Mouse (Mus musculus) c-Kit-positive CD71-positive TER-119-positive erythroid progenitor cells, embryonic 14.5 days (primary cell): ENCODE data around the gene Gm49398.

ENCODE experiments used
- DNase-seq: peaks from one replicate; pipeline ENCODE4 v3.0.0-alpha.2; 2013; ENCODE audit warnings: low spot score

Gm49398 gene

DNA sequence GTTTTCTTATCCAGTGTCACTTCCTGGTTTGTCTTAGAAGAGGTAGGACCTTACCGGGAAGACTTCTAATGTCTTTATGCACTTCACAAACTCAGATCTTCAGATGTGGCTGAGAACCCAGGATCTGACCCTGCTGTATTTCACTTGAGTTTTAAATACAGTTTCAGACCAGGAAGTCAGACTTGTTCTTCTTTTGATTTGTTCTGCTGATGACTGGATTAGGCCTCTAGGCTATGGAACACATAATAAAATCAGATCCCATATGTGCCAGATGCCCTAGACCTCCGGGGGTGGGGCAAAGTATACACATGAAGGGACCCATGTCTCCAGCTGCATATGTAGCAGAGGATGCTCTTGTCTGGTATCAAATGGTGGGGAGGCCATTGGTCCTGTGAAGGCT is at the start of gene Gm49398:
Gene Gm49398, minus strand, starts transcription at position 101 of the 400 bp plus-strand sequence.
- DNase-seq = no peak

DNA sequence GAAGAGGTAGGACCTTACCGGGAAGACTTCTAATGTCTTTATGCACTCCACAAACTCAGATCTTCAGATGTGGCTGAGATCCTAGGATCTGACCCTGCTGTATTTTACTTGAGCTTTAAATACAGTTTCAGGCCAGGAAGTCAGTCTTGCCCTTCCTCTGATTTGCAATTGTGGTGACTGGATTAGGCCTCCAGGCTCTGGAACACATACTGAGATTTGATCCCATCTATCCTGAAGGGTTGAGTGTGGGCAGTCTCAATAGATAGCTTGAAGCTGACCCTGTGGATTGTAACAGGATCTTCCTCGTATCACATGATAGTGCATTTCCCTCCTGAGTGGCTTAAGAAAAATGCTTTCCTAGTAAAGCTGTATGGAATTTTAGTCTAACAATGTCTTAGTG is 33.4 kb downstream of the Gm49398 start, which contains the start of gene Cts8:
Gene Cts8, minus strand, starts transcription at position 101 of the 400 bp plus-strand sequence.
- DNase-seq = no peak

DNA sequence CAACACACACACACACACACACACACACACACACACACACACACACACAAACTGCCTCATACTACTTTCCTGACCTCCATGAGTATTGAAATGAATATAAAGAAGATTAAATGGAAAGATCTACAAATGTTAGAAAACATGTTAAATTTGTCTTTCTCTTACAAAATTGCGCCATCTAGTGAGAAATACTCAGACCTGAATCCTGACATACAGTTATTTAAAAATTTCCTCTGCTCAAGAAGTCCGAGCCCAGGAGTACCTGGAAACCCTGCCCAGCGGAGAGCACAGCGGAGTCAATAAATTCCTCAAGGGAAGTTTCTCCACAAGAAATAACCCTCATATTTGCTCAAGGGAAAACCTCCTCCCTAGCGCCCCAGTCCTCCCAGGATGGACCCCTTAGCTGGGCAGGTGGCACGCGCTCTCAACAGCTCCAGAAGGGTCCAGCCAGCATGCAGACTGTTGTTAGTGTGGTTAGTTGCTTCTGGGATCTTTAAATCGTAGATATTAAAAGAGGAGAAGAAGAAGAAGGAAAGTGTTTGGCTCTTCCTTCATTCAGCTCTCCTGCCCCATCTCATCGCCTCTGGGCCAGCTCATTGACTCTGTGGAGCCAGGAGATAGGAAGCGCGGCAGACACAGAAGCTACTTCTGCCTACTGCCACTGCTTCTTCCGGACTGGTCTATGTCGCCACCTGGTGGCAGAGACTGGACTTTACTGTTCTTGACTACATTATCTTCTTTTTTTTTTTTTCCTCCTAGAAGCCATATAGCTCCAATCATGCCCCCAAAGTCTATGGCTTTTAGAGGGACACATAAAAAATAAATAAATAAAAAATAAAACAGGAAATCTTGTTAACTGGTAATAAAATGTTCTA is 47.3 kb downstream of the Gm49398 start:
- DNase-seq = peak; percentile 37

DNA sequence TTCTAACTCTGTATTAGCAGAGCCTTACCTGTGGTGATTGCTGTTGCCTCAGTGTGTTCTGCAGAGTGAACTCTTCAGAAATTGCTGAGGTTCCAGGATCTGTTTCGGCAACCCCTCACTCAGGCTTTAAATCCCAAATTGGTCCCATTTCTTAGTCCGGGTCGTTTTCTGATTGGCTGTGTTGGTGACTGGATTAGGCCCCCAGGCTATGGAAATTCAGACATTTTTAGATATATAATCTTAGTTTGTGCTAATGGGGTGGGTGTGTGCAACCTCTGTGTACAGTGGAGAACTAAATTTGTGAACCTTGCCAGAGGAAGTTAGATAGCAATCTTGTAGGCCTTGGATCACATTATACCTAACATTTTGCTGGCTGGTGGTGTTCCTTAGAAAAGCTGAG is 85.3 kb downstream of the Gm49398 start, which contains the start of gene Cts6:
Gene Cts6, minus strand, starts transcription at position 101 of the 400 bp plus-strand sequence.
- no peak for DNase-seq
